Mouse (Mus musculus) CH12F3 (cell line): ENCODE measurements around the gene Golph3l.
"Not testable (repeated sequence)": the region's sequence is repeated elsewhere in the genome, so short reads cannot be mapped to it uniquely, and the experiment has no call there.

ENCODE experiments used
- in situ Hi-C: fragments of 300-500 bp; cut with MboI; formaldehyde crosslinking; loops from 2 replicates; pipeline ENCODE4 v1.14.3; 2020; ENCODE audit warnings: low sequenced_read_pairs

Gene Golph3l

DNA sequence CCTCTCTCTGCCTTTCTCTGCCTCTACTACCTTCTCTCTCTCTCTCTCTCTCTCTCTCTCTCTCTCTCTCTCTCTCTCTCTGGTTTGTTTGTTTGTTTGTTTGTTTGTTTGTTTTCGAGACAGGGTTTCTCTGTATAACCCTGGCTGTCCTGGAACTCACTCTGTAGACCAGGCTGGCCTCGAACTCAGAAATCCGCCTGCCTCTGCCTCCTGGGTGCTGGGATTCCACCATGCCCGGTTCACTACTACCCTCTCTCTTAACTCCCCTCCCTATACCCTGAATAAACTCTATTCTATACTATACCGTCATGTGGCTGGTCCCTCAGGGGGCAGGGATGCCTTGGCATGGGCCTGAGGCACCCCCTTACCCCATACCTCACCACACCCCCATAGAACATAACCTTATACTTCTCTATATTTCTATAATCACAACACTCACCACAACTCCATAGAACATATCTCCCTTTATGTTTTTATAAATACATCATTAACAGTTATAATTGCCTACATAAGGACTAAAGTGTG, 35.3 kb downstream of the Golph3l start:
- in situ Hi-C loops: not testable (repeated sequence)

DNA sequence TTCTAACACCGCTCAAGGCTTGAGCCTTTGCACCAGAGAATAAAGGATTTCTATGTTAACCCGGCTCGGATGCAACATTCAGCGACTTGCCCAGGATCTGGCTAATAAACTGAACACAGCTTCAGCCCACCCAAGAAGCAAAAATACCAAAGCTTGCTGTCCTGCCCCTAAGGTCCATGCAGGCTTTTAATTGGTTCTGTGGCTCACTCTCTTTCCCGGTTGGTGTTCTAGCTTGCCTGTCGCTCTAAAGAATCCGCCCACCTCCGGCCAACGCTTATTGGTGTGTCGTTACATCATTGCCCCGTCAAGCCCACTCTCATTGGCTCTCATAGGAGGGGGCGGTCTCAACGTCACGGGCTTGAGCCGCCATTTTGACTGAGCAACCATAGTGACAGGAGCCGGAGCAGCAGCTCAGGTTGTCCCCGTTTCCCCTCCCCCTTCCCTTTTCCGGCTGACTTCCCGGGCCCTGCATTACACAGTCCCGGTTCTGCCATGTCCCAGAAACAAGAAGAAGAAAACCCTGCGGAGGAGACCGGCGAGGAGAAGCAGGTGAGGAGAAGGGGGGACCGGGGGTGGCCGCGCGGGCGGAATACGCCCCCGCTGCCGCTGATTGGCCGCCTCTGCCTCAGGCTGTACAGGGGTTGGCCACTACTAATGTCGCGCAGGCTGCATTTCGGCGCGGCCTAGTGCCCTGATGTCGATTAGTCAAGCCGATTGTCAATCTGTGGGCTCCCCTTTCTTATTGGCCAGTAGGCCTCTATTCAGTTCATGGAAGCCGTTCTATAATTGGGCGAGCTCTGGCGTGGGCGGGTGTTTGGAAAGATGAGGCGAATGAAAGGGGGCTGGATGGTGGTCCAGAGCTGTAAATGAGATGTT, 36.1 kb downstream of the Golph3l start, which contains the start of gene Ensa:
Ensa (plus strand) TSS at position 366 of the 876 bp plus-strand sequence.
- in situ Hi-C loops: no loop called here

DNA sequence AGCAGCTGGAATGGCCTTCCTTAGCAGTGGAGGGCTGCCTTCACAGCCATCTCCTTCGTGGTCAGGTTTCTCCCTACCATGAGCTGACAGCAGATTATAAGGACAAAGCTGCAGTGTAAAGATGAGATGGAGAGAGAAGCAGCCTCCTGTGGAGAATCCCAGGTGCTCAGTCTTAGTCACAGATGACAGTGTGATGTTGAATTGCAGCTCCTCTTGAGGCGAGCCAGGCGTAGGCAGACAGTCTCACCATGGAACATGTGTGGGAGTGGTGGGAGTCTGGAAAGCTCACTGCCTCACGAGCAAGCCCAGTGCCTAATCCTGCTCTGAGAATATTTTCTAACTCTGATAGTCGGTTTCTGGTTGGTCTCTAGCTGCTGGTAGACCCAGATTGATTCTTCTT, 39.0 kb downstream of the Golph3l start:
- in situ Hi-C loops: no loop called here

- in situ Hi-C loops: no loop called here
Observed at GRCm38 (mm10) chr3:95629755-95630154, 41.0 kb downstream of the Golph3l start.

GRCm38 (mm10) chr3:95630856-95631255, 42.1 kb downstream of the Golph3l start:
- in situ Hi-C loops: no loop called here

DNA sequence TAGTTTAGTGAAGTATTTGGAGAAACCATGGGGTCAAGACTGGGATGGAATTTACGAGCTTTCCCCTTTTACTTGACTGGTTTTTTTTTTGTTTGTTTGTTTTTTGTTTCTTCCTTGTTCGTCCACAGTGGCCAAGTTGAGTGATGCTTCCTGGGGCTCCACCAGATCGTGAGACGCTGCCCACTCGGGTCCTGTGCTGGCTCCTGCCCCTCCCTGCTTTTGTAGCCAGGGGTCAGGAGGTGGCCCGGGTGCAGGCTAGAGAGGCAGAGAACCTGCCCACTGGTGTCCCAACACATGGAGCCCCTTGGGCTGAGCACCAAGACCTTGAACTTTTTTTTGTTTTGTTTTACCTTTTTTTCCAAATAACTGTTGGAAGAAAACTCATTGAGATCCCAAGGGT, 42.6 kb downstream of the Golph3l start:
- in situ Hi-C loops: no loop called here

DNA sequence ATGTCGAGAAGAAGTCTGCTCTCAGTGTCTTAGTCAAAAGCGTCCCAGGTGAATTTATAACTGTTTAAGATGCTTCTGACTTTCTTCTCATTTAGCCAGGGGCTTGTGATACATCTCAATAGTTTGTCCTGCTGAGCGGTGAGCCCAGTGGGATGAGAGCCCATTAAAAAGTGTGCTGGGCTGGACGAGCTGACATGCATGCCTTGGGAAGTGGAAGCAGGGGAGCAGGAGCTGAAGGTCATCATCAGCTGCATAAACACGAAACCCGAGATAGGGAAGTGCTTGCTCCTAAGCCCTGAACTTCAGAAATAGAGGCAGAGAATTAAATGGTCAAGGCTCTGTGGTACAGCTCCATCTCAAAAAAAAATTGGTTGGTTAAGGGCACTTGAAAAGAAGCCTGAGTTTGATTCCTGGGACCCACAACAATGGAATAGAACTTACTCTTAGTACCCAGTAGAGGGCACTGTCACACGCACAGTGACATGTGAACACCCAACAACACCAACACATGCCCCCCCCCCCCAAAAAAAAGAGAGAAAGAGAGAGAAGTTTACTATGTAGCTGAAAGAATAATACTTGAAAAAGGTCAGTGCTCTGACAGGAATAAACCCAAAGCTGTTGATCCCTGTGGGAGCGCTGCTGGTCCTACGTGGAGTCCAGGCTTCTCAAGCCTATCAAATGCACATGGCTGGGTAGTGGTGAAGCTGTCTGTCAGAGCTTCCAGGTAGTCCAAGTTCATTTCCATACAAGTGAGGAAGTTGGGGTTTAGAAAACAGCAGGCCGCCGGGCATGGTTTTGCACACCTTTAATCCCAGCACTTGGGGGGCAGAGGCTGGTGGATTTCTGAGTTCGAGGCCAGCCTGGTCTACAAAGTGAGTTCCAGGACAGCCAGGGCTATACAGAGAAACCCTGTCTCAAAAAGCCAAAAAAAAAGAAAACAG, 44.2 kb downstream of the Golph3l start:
- in situ Hi-C loops: no loop called here

DNA sequence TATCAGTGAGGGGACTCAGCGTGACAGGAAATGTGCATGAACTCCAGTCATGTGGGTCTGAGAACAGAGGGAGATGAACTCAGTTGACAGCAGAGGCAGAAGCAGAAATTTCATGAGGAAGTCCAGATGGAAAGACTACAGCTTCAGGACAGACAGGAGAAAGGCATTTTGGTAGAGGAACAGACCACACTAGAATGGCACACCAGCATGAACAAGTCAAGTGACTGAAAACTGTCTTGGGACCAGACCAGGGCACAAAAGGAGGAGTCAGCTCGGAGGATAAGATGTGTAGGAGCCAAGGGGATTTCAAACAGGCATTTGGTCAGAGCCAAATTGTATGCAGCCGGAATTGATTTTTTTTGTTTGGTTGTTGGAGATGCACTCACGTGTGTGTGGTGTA, 46.9 kb downstream of the Golph3l start:
- in situ Hi-C loops: no loop called here

DNA sequence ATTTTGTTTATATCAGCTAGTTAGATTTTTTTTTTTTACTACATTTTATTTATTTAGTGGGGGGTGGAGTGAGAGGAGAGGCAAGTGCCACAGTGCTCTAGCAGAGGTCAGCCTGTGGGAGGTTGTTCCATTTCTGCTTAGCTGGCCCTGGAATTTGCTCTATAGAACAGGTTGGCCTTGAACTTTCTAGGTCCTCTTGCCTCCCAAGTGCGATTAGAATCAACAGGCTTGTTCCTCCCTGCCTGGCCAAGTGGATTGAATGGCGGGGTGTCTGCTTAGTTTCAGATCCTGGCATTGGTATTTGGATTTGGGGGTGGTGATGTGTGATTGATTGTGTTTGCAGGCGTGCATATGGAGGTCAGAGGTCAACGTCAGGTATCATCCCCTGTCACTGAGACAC, 47.3 kb downstream of the Golph3l start:
- in situ Hi-C loops: no loop called here

- in situ Hi-C loops: no loop called here
Observed at GRCm38 (mm10) chr3:95639694-95640093, 51.0 kb downstream of the Golph3l start.

- in situ Hi-C loops: no loop called here
Observed at GRCm38 (mm10) chr3:95643097-95643496, 54.4 kb downstream of the Golph3l start.

DNA sequence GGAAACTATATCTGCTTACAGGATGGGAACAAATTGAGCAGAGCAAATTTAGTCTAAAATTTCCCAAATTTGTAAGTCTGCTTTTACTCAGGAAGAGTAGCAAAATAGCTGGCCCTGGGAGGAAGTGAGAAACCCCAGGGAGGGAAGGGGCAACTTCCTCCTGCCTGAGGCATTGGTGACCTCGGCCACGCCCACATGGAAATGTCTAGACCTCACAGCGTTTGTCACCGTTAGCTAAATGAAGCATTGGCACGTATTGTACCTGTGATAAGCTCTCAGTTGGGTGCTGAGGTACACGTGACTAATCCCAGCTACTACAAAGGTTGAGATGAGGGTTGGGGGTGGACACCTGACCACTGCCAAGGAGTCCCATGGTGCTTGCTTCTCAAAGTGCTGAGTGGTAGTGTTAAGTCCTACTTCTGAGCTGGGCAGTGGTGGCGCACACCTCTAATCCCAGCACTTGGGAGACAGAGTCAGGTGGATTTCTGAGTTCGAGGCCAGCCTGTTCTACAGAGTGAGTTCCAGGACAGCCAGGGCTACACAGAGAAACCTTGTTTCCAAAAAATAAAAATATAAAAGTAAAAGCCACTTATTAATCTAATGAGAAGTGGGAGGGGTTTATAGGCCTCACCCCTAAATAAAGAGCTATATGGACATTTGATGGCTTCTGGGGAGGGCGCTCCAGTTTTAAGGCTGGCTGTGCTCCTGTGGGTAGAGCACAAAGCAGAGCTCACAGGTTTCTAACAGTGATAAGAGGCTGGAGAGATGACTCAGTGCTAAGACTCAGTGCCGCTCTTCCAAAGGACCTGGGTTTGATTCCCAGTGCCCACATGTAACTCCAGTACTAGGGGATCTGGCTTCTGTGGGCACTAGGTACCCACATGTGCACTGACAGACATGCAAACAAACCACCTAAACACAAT, 56.8 kb downstream of the Golph3l start:
- in situ Hi-C loops: no loop called here

- in situ Hi-C loops: no loop called here
Observed at GRCm38 (mm10) chr3:95648016-95648415, 59.3 kb downstream of the Golph3l start.

DNA sequence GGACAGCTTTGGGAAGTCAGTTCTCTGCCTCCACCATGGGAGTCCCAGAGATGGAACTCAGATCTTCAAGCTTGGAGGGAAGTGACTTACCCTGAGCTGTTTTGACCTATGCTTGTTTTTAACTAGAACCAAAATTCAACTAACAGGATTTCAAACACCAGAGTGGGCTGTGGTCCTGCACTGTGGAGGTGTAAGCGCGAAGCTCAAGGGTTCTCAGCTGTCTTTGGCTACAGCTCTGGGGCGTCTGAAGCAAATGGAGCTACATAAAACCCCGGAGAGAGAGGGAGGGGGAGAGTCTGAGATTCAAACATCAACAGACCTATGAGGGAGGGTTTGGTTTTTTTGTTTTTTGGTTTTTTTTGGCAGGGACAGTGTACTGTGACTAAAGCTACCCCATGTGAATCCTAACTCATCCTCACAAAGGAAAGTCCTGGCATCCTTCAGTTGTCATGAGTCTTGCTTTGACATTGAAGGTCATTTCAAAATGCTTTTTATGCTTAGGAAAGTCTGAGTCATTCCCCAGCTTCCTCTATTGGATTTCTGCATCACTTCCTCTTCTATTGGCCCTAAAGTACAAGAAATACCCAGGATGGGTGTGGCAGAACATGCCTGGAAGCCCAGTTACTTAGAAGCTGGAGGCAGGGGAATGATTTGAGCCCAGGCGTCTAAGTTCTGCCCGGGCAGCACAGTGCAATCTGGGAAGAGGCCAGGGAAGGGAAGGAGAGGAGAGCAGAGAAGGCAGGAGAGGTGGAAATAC, 61.7 kb downstream of the Golph3l start:
- in situ Hi-C loops: no loop called here

DNA sequence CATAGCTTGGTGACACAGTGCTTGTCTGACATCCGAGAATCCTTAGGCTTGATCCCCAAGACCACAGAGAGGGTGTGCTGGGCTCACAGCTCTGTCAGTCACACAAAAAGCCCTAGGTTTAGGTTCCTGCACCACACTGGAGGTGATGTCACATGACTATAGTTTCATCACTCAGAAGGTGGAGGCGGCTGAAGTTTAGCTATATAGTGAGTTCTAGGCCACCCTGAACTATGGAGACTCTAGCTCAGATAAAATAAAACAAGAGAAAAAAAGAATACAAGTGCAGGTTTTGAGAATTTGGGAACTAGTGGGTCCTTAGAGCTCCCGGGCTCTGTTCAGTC, 62.3 kb downstream of the Golph3l start:
- in situ Hi-C loops: no loop called here

- in situ Hi-C loops: no loop called here
Observed at GRCm38 (mm10) chr3:95651391-95652203, 62.9 kb downstream of the Golph3l start.

DNA sequence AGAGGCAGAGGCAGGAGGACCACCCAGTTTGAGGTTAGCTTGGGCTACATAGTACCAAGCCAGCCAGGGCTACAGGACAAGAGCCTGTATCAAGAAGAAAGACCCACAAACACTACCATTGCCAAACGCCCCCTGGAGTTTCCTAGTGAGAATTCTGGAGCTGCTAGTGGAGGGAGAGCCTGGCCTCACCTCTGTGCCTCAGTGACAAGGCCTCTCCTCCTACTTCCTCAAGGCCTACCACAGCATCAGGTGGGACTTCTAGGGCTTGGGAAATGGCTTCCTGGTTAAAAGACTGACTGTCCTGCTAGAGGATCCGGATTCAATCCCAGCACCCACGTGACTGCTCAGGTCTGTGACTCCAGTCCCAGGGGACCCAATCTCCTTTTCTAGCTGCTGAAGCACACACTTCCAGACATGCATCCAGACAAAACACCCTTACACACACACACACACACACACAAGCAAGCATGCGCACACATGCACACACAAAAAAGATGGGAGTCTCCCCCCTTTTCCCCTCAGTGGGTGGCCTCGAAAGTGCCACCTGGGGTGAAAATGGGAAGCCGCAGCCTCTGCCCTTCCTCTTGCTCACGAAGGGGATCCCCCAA, 63.6 kb downstream of the Golph3l start:
- in situ Hi-C loops: no loop called here

DNA sequence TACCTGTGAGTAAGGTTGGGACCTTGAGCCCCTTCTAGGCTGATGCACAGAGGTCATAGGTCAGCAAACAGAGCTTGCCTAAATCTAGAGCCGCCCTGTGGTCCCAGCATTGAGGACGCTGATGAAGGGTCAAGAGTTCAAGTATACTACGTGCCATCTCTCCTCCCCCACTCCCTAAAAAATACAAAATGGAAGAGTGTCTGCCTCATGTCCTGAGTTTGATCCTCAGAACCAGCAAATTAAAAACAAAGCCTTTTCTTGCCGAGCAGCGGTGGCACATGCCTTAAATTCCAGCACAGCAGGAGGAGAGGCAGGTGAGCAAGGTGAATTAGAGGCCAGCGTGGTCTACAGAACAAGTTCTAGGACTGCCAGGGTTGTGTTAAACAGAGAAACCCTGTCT, 64.1 kb downstream of the Golph3l start:
- in situ Hi-C loops: no loop called here
